Mouse (Mus musculus) forebrain, embryonic 15.5 days (tissue): Measurements from ENCODE around the gene Rhbdf1. TPM values are rescaled to one million over a fixed set of nuclear protein-coding genes. Genes with fewer than 3 reads are reported as not detected.

Experiments
- ATAC-seq: fragments of 200-750 bp; cut with Nextera tagmentation; replicated peaks from 2 replicates; pipeline ENCODE4 v1.8.0; 2017; ENCODE audit warnings: mild to moderate bottlenecking, moderate TSS enrichment, moderate library complexity
- H3K27ac ChIP-seq: fragments of 300-500 bp; sonication (generic); replicated peaks from 2 replicates; pipeline ENCODE4 v1.5.1; 2015; ENCODE audit warnings: mild to moderate bottlenecking, inconsistent platforms
- H3K27me3 ChIP-seq: fragments of 300-500 bp; sonication (generic); 2 replicates; pipeline ENCODE4 v1.6.1; 2015; ENCODE audit warnings: inconsistent platforms
- H3K36me3 ChIP-seq: fragments of 300-500 bp; sonication (generic); 2 replicates; pipeline ENCODE4 v1.6.1; 2015; ENCODE audit warnings: mild to moderate bottlenecking, inconsistent platforms
- H3K4me1 ChIP-seq: fragments of 300-500 bp; sonication (generic); 2 replicates; pipeline ENCODE4 v1.6.1; 2015; ENCODE audit warnings: inconsistent platforms
- H3K4me2 ChIP-seq: fragments of 300-500 bp; sonication (generic); replicated peaks from 2 replicates; pipeline ENCODE4 v1.6.1; 2015; ENCODE audit warnings: mild to moderate bottlenecking, inconsistent platforms
- H3K4me3 ChIP-seq: fragments of 300-500 bp; sonication (generic); 2 replicates; pipeline ENCODE4 v1.5.1; 2015; ENCODE audit warnings: mild to moderate bottlenecking, inconsistent platforms
- H3K9ac ChIP-seq: fragments of 300-500 bp; sonication (generic); replicated peaks from 2 replicates; pipeline ENCODE4 v1.6.1; 2015; ENCODE audit warnings: mild to moderate bottlenecking, inconsistent platforms
- H3K9me3 ChIP-seq: fragments of 300-500 bp; sonication (generic); 2 replicates; pipeline ENCODE4 v1.6.1; 2016; ENCODE audit warnings: inconsistent platforms
- WGBS: fragments of 180-500 bp; shearing (Covaris S2); methylation state at CpG from one replicate; pipeline ENCODE4 v1.1.7; 2015; ENCODE audit warnings: mixed read lengths; 5-methylcytosine and 5-hydroxymethylcytosine counted together
- polyA plus RNA-seq: library from polyadenylated mRNA; unstranded; fragments of >200 nt; fragmentation: Nextera tagmentation; extraction: Ambion mirVana; gene quantifications from 2 replicates; pipeline ENCODE4 v1.2.1, GENCODE M21; 2015

Gene Rhbdf1
- polyA plus RNA-seq, 1 experiment from 2014 or later = 16.7 TPM

DNA sequence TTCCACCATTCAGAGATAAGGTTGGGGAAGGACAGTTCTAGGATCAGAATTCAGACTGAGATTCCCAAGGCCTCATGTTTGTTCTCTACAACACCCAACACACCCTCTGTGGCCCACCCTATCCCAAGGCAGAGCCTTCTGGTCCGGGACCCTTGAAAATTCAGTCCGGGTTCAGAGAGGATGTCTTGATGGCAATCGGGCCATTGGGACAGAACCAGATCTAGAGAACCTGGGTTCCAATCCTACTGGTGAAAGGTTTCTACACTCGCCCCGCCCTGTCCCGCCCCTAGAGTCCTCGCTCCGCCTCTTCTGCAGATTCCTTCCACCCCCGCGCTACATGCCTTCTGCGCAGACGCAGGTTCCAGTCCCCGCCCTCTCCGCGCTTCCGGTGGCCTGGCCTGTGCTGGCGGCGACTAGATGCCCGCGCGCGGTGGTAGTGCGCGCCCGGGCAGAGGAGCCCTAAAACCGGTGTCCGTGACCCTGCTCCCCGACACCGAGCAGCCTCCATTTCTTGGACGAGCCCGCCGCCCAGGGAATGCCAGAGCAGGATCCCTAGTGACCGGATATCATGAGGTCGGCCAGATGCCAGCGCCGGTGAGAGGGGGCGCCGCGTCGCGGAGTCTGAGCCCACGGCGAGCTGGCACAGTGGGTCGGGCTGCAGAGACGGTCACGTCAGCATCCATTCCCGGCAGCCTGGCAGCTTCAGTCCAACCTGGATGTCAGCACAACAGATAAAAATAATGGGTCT, 4.2 kb upstream of the Rhbdf1 start, which contains the start of gene Mpg:
Gene Mpg (plus strand): TSS at position 382 of the 748 bp plus-strand sequence.
- Histone ChIP-seq H3K9ac (peak within 1 kb of the TSS; percentile 74), H3K36me3 (peaks cover 1% of the 10 kb centered on the region; the same call in 1 of the 2 replicates), H3K27me3 (peaks cover 21% of the 10 kb centered on the region), H3K9me3 (no peaks in the 10 kb centered on the region), H3K4me2 (peak within 1 kb of the TSS; percentile 73), H3K4me1 (peaks cover 52% of the 10 kb centered on the region), H3K4me3 (peak within 1 kb of the TSS; percentile 65), H3K27ac (peak within 1 kb of the TSS; percentile 73)
- peak; percentile 81 for ATAC-seq
- 4% methylated on average over 47 of the region's 47 CpGs for WGBS

- Histone ChIP-seq H3K9ac (no peak overlapping the region), H3K27me3 (peaks cover 28% of the 10 kb centered on the region), H3K36me3 (no peaks in the 10 kb centered on the region), H3K4me3 (no peak overlapping the region), H3K4me2 (no peak overlapping the region; the same call in 1 of the 2 replicates), H3K27ac (peak overlapping the region; percentile 73), H3K9me3 (no peaks in the 10 kb centered on the region), H3K4me1 (peaks cover 57% of the 10 kb centered on the region)
- ATAC-seq = no peak
- WGBS = 53% methylated on average over 7 of the region's 7 CpGs
These were observed 3.4 kb upstream of the Rhbdf1 start for GRCm38 (mm10) chr11:32225222-32226104.

DNA sequence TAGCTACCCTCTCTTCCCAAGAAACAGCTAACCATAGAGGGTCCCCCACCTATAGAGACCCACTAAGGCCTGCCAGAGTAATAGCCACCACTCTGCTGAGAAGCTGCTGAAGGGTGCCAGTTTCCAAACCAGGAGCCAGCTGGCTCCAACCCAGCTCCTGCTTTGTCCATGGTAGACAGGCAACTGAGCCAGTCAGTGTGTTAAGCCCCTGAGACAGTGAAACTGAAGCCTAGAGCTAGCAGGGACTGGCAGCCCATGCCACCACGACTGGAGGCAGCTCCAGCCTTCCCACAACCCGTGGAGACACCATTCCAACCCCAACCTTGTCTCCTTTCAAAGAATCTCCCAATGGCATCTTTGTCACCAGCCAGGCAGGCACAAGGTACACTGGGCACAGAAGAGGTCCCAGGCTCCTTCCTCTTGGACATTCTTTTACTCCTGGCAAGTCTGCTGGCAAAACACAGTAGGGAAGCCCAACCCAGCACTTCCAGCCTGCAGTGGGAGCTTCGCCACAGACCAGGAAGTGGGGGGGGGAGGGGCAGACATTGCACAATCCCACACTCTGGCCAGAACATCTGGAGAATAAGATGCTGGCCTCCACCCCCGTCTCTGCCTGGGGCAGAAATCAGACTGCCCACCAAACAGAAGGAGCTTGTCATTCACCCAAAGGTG, 2.5 kb upstream of the Rhbdf1 start:
- WGBS = 18% methylated on average over 4 of the region's 4 CpGs
- H3K27me3 ChIP-seq = peaks cover 28% of the 10 kb centered on the region
- no peak overlapping the region for H3K4me2 ChIP-seq

DNA sequence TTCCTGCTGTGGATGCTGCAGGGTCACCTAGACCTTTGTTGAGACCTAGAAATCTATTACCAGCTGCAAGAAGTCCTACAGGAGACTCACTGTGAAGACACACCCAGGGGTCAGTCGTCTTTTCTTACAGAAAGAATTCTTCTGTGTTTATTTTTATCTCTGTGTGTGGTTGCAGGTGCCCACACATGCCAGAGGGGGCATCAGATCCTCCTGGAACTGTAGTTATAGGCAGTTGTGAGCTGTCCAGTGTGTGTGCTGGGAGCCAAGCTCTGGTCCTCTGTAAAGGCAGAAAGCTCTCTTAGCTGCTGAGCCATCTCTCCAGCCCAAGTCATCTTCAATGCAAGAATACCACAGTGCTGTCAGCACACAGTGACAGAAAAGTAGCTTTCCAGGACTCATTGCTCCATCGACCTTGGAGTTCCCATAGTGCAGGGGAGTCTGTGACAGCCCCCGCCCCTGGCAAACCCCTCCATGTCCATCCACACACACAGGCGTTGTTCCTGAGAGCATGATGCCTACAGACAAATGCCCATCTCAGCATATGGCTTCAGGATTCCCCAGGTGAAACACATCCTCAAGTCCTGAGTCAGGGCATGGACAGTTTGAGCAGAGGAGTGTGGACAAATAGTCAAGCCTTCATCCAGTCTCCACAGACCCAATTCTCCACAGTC, 1.3 kb upstream of the Rhbdf1 start:
- WGBS = 76% methylated on average over 4 of the region's 4 CpGs
- H3K9ac ChIP-seq = no peak overlapping the region
- H3K36me3 ChIP-seq = no peaks in the 10 kb centered on the region
- H3K4me3 ChIP-seq = no peak overlapping the region
- H3K27me3 ChIP-seq = peaks cover 28% of the 10 kb centered on the region
- H3K27ac ChIP-seq = no peak overlapping the region
- H3K4me2 ChIP-seq = no peak overlapping the region
- peaks cover 59% of the 10 kb centered on the region for H3K4me1 ChIP-seq
- H3K9me3 ChIP-seq = no peaks in the 10 kb centered on the region
- no peak for ATAC-seq

More for the DNA sequence above, 2.5 kb upstream of the Rhbdf1 start:
- Histone ChIP-seq H3K27ac (peak overlapping the region; percentile 73), H3K4me1 (peaks cover 57% of the 10 kb centered on the region), H3K9me3 (no peaks in the 10 kb centered on the region), H3K4me3 (no peak overlapping the region), H3K36me3 (no peaks in the 10 kb centered on the region), H3K9ac (no peak overlapping the region)
- no peak; the same call in 1 of the 2 replicates for ATAC-seq

DNA sequence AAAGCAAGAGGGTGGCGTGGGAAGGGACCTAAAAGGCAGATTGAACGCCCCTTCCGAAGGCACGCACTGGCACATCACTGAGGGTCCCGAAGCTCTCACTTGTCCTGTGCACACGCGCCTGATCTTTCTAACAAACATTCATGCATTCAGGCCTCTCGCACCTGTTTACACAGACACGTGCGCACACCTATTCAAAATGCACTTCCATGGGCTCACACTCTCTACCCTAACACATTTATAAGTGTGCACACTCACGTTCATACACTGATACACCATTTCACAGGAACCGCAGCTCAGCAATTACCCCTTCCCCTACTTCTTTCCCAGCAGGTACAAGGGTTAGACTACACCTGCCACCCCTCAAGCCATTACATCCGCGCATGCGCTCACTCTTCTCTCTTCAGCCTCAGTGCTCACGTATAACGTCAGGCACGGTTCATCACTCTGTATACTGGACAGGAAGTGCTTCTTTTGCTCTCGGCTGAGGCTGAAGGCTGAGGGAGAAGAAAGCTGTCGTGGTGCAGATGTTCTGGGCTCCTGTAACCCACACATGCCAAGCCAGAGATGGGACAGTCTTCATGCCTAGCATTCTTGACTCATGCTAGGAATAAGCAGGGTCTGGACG, 582 bp upstream of the Rhbdf1 start:
- Histone ChIP-seq H3K4me3 (peak overlapping the region; percentile 61), H3K36me3 (no peaks in the 10 kb centered on the region), H3K27me3 (peaks cover 28% of the 10 kb centered on the region), H3K27ac (no peak overlapping the region), H3K9ac (peak overlapping the region; percentile 59), H3K4me2 (peak overlapping the region; percentile 98), H3K9me3 (no peaks in the 10 kb centered on the region), H3K4me1 (peaks cover 57% of the 10 kb centered on the region)
- ATAC-seq = no peak
- WGBS = 4% methylated on average over 21 of the region's 21 CpGs

- Histone ChIP-seq H3K4me1 (peaks cover 50% of the 10 kb centered on the region), H3K9ac (peak overlapping the region; percentile 59), H3K36me3 (no peaks in the 10 kb centered on the region), H3K9me3 (no peaks in the 10 kb centered on the region), H3K4me3 (peak overlapping the region; percentile 61), H3K27me3 (peaks cover 28% of the 10 kb centered on the region), H3K4me2 (peak overlapping the region; percentile 98), H3K27ac (peak overlapping the region; percentile 38)
- WGBS = 1% methylated on average over 46 of the region's 46 CpGs
- no peak for ATAC-seq
These were observed 712 bp downstream of the Rhbdf1 start for GRCm38 (mm10) chr11:32221225-32221950.

- peak; percentile 17; the same call in 1 of the 2 replicates for ATAC-seq
- WGBS = 42% methylated on average over 10 of the region's 10 CpGs
These were observed 1.4 kb downstream of the Rhbdf1 start for GRCm38 (mm10) chr11:32220607-32221224.

DNA sequence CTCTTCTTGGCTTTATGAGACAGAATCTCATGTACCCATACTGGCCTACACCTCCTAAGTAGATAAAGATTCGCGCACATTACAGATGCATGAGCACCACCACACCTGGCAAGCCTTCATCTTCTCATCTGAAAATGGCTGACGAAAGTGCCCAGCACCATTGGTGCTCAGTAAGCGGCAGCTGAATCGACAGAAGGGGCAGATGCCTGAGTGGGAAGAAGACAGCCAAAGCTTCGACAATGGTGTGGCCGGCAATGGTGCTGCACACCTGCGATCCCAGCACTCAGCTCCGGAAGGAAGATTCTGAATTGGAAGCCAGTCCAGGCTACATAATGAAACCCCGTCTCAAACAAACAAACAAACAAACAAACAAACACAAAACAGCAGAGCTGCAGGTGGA, 2.8 kb downstream of the Rhbdf1 start:
- Histone ChIP-seq H3K9me3 (no peaks in the 10 kb centered on the region), H3K4me1 (peaks cover 30% of the 10 kb centered on the region), H3K36me3 (no peaks in the 10 kb centered on the region), H3K27me3 (peaks cover 27% of the 10 kb centered on the region), H3K4me2 (no peak overlapping the region), H3K4me3 (no peak overlapping the region), H3K9ac (no peak overlapping the region), H3K27ac (no peak overlapping the region)
- 88% methylated on average over 10 of the region's 10 CpGs for WGBS
- ATAC-seq = no peak

More at GRCm38 (mm10) chr11:32220607-32221224, 1.4 kb downstream of the Rhbdf1 start:
- Histone ChIP-seq H3K27me3 (peaks cover 28% of the 10 kb centered on the region), H3K4me1 (peaks cover 44% of the 10 kb centered on the region), H3K27ac (no peak overlapping the region), H3K9me3 (no peaks in the 10 kb centered on the region), H3K36me3 (no peaks in the 10 kb centered on the region), H3K9ac (peak overlapping the region; percentile 59; the same call in 1 of the 2 replicates), H3K4me3 (peak overlapping the region; percentile 61), H3K4me2 (peak overlapping the region; percentile 98)

DNA sequence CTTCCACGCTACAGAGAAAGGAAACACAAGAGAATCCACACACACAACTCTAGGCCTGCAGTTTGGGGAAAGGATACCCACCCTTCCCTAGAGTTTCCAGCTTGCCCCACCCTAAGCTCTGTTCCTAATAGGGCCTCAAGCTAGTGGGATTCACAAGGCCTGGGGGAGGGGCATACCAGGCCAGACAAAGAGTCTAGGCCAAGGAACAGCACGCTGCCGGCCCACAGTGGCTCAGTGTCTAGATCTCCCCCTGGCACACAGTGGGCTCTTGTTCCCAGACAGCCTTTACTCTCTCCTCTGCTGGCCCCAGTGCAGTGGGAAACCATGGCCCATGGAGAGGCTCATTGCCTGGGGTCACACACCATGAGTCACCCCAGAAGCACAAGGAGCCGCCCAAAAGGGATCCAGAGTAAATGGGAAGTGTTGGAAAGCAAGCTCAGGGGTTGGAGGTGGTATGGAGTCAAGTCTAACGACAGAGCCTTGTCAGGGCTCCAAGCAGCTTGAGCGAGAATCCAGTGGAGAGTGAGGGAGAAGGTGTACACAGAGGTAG, 3.5 kb downstream of the Rhbdf1 start:
- Histone ChIP-seq H3K9ac (no peak overlapping the region), H3K4me1 (peaks cover 29% of the 10 kb centered on the region), H3K4me2 (no peak overlapping the region), H3K27ac (no peak overlapping the region), H3K4me3 (no peak overlapping the region), H3K36me3 (no peaks in the 10 kb centered on the region), H3K27me3 (peaks cover 25% of the 10 kb centered on the region), H3K9me3 (no peaks in the 10 kb centered on the region)
- 45% methylated on average over 6 of the region's 6 CpGs for WGBS
- no peak for ATAC-seq

DNA sequence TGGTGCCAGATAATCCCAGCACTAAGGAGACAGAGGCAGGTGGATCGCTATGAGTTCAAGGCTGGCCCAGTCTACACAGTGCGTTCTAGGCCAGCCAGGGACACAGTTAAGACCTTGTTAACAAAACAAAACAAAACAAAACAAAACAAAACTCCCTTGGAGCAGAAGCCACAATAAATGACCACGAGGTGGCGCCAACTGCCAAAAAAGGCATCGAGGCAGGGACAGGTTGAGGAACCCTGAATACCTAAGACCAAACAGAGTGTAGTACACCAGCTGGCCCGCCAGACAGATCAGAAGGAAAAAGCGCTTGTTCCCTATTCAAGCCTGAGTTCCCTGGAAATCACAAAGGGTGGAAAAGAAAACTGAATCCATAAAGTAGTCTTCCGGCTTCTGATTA, 5.2 kb downstream of the Rhbdf1 start:
- no peaks in the 10 kb centered on the region; the same call in 1 of the 2 replicates for H3K36me3 ChIP-seq
- peak; percentile 49; the same call in 1 of the 2 replicates for ATAC-seq
- H3K9me3 ChIP-seq = no peaks in the 10 kb centered on the region
- no peak overlapping the region for H3K9ac ChIP-seq
- WGBS = 16% methylated on average over 8 of the region's 8 CpGs
- peaks cover 18% of the 10 kb centered on the region for H3K4me1 ChIP-seq
- no peak overlapping the region for H3K4me2 ChIP-seq
- 0 out of 2 replicates have a peak overlapping the region, but pooled peaks have one; percentile 31 for H3K27ac ChIP-seq
- H3K4me3 ChIP-seq = no peak overlapping the region
- H3K27me3 ChIP-seq = peaks cover 10% of the 10 kb centered on the region; the same call in 1 of the 2 replicates
